Mouse (Mus musculus): ENCODE data around the gene Sstr1.

DNA sequence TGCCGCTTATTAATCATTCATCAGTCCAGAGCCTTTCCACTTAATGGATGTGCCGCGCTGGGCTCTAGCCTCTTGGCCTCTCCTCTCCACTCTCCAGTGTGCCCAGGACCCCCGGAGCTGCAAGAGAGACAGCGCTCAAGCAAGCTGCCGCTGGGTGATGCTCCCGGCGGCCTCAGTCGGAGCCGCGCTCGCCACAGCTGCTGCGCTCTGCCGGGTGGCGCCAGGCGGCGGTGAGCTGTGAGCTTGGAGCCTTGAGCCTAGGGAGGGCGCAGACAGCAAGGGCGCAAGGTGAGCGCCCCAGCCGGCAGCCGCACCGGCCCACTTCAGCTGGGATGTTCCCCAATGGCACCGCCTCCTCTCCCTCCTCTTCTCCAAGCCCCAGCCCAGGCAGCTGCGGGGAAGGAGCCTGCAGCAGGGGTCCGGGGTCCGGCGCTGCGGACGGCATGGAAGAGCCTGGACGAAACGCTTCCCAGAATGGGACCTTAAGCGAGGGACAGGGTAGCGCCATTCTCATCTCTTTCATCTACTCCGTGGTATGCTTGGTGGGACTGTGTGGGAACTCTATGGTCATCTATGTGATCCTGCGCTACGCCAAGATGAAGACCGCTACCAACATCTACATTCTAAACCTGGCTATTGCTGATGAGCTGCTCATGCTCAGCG is 820 bp downstream of the Sstr1 start:
- TF ChIP-seq FLI1 (IDR thresholded peaks at IDR 0.05; ENCODE audit: low read length) (no peak), GATA1 (IDR thresholded peaks at IDR 0.05; ENCODE audit: borderline replicate concordance, low read length) (no peak)
